Mouse (Mus musculus): ENCODE measurements around the gene Rchy1. TPM values are rescaled to one million over a fixed set of nuclear protein-coding genes. Genes with fewer than 3 reads are reported as not detected.

Gene Rchy1
- polyA plus RNA-seq (2012; fragmentation: generic; extraction: Trizol), result 22.6 TPM
- long read RNA-seq, experiment 1, transcript Rchy1-201 (9 exons, 1,967 nt), result major isoform, 35 of 60 reads
- long read RNA-seq, experiment 1, transcript Rchy1-204 (8 exons, 1,417 nt), result minor isoform, 9 of 60 reads
- long read RNA-seq, experiment 1, partial matches to known transcripts, result 3 of 60 reads
- long read RNA-seq, experiment 1, other reads (novel, unspliced or antisense), result 13 of 60 reads
- long read RNA-seq, experiment 2, transcript Rchy1-204 (8 exons, 1,417 nt), result minor isoform, 10 of 136 reads
- long read RNA-seq, experiment 2, transcript Rchy1-201 (9 exons, 1,967 nt), result major isoform, 118 of 136 reads
- long read RNA-seq, experiment 2, partial matches to known transcripts, result 0 of 136 reads
- long read RNA-seq, experiment 2, other reads (novel, unspliced or antisense), result 7 of 136 reads

DNA sequence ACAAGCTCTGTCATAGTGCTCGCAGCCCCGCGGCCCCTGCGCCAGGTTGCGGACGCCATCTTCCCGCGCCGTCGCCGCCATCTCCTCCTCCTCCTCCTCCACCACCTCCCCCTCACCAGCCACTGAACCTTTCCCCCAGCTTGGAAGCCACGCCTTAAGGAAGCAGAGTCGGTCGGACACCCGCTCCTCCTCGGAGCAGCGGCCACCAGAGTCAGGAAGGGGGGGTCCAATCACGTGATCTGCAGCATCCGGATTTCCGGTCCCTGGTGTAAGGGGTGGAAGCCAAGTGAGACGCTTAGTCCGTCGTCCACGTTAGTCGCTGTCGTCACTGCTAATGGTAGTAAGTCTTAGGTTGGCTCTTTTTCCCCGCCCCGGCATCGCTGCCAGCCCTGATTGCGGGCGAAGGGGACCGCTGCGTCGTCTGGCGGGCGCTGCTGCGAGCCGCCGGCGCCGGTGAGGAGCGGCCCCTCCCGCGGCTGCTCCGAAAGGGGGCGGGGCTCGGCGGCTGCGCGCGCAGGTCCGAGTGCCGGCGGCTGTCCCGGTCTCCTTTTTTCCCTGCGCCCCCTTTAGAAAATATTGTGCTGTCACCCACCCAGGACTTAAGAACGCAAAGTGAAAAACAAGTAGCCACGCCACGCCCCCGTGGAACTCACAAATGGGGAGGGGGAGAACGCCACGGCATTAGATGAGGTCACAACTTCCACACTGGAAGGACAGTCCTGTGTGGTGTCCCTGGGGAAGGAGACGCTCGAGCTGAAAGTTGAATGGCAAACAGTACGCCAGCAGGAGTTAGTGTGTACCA is at the start of gene Rchy1:
Gene Rchy1, minus strand, starts transcription at position 430 of the 802 bp plus-strand sequence.
- H3K79me3 ChIP-seq (ENCODE audit: low read depth), result peaks cover 28% of the 10 kb centered on the region
- H3K4me3 ChIP-seq (ENCODE audit: insufficient read depth, poor library complexity, severe bottlenecking), result peak within 1 kb of the TSS; percentile 61
- TF ChIP-seq USF1 (IDR thresholded peaks at IDR 0.05; ENCODE audit: low read depth), result peak; percentile 96
- TF ChIP-seq FOSL1 (IDR thresholded peaks at IDR 0.05; ENCODE audit: insufficient read depth, low read length, poor library complexity, severe bottlenecking), result no peak
- TF ChIP-seq MAX (IDR thresholded peaks at IDR 0.05), result peak; percentile 18
- peaks cover 44% of the 10 kb centered on the region for H3K79me2 ChIP-seq (ENCODE audit: control insufficient read depth, insufficient read depth)
- H3K36me3 ChIP-seq (ENCODE audit: control insufficient read depth, insufficient read depth), result peaks cover 10% of the 10 kb centered on the region
- H3K27me3 ChIP-seq (ENCODE audit: control insufficient read depth, insufficient read depth, insufficient read length), result no peaks in the 10 kb centered on the region
- H3ac ChIP-seq (ENCODE audit: control insufficient read depth, insufficient read length, low read depth), result peak within 1 kb of the TSS; percentile 82

DNA sequence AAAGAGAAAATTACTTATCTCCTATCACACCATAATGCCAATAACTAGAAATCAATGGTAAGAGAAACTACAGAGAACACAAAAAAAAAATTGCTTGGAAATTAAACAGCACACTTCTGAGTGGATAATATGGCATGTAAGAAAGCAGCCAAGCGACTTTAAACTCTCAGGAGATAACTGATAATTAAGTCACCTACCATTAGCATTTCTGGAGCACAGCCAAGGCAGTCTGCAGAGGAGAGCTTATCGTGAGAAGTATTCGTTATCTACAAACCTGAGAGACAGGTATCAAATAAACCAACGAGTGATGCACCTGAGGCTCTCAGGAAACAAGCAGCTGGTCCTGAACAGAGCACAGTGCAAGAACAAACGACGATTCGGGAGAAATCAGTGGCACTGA is 48.9 kb upstream of the Rchy1 start:
- no peak overlapping the region for H3ac ChIP-seq (ENCODE audit: control insufficient read depth, insufficient read length, low read depth)
- TF ChIP-seq CTCF (IDR thresholded peaks at IDR 0.05; ENCODE audit: control insufficient read depth, insufficient read depth, insufficient read length) (no peak), FOSL1 (IDR thresholded peaks at IDR 0.05; ENCODE audit: insufficient read depth, low read length, poor library complexity, severe bottlenecking) (no peak)
- no peaks in the 10 kb centered on the region for H3K36me3 ChIP-seq (ENCODE audit: control insufficient read depth, insufficient read depth)
- H3K4me3 ChIP-seq (ENCODE audit: insufficient read depth, poor library complexity, severe bottlenecking), result no peak overlapping the region
- H3K79me2 ChIP-seq (ENCODE audit: control insufficient read depth, insufficient read depth), result no peaks in the 10 kb centered on the region
- no peaks in the 10 kb centered on the region for H3K79me3 ChIP-seq (ENCODE audit: low read depth)
- no peaks in the 10 kb centered on the region for H3K27me3 ChIP-seq (ENCODE audit: control insufficient read depth, insufficient read depth, insufficient read length)

DNA sequence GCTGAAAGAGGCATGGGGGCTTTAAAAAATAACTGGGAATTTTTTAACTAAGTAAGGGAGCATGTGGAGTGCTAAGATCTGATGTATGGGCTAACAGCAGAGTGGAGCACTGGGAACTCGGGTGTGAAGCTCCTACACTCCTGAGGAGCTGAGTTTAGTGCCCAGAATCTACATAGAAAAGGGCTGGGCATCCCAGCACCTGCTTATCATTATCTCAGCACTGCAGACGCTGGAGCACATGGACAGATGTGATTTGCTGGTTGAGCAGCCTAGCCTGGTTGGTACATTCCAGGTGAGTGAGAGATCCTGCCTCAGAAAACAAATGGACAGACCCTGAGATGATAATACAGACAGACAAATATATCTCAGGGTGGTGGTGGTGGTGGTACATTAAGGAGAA is 47.0 kb upstream of the Rchy1 start:
- Histone ChIP-seq H3K27me3 (ENCODE audit: control insufficient read depth, insufficient read depth, insufficient read length) (no peaks in the 10 kb centered on the region), H3K4me3 (ENCODE audit: insufficient read depth, poor library complexity, severe bottlenecking) (no peak overlapping the region), H3ac (ENCODE audit: control insufficient read depth, insufficient read length, low read depth) (no peak overlapping the region), H3K79me2 (ENCODE audit: control insufficient read depth, insufficient read depth) (no peaks in the 10 kb centered on the region), H3K79me3 (ENCODE audit: low read depth) (no peaks in the 10 kb centered on the region), H3K36me3 (ENCODE audit: control insufficient read depth, insufficient read depth) (no peaks in the 10 kb centered on the region)
- TF ChIP-seq MAX (IDR thresholded peaks at IDR 0.05) (no peak), MYOD1 (IDR thresholded peaks at IDR 0.05; ENCODE audit: control insufficient read depth, insufficient read length, low read depth) (no peak), FOSL1 (IDR thresholded peaks at IDR 0.05; ENCODE audit: insufficient read depth, low read length, poor library complexity, severe bottlenecking) (no peak), MYOG (IDR thresholded peaks at IDR 0.05; ENCODE audit: control insufficient read depth, extremely low read depth, insufficient read length) (no peak), USF1 (IDR thresholded peaks at IDR 0.05; ENCODE audit: low read depth) (no peak), CTCF (IDR thresholded peaks at IDR 0.05; ENCODE audit: control insufficient read depth, insufficient read depth, insufficient read length) (no peak), CEBPB (IDR thresholded peaks at IDR 0.05; ENCODE audit: low read depth) (no peak)

DNA sequence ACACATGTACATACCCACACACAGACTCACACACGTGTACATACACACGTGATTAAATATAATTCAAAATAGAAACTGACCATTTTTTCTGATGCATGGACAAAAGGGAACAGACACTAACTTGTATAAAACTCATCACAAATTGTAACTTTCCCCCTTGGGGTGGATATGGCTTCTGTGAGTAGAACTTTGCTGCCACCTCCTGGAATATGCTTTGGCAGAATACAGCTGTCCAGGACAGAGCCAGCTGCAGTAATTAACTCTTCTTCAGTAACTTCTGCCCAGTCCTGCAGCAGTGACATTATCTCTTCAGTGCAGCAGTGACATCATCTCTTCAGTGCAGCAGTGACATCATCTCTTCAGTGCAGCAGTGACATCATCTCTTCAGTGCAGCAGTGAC is 40.1 kb upstream of the Rchy1 start:
- Histone ChIP-seq H3ac (ENCODE audit: control insufficient read depth, insufficient read length, low read depth) (no peak overlapping the region), H3K79me3 (ENCODE audit: low read depth) (no peaks in the 10 kb centered on the region), H3K27me3 (ENCODE audit: control insufficient read depth, insufficient read depth, insufficient read length) (no peaks in the 10 kb centered on the region), H3K4me3 (ENCODE audit: insufficient read depth, poor library complexity, severe bottlenecking) (no peak overlapping the region), H3K36me3 (ENCODE audit: control insufficient read depth, insufficient read depth) (no peaks in the 10 kb centered on the region), H3K79me2 (ENCODE audit: control insufficient read depth, insufficient read depth) (no peaks in the 10 kb centered on the region)
- no peak for TF ChIP-seq CEBPB (IDR thresholded peaks at IDR 0.05; ENCODE audit: low read depth)
- no peak for TF ChIP-seq MAX (IDR thresholded peaks at IDR 0.05)
- no peak for TF ChIP-seq USF1 (IDR thresholded peaks at IDR 0.05; ENCODE audit: low read depth)
- no peak for TF ChIP-seq MYOD1 (IDR thresholded peaks at IDR 0.05; ENCODE audit: control insufficient read depth, insufficient read length, low read depth)
- no peak for TF ChIP-seq MYOG (IDR thresholded peaks at IDR 0.05; ENCODE audit: control insufficient read depth, extremely low read depth, insufficient read length)
- no peak for TF ChIP-seq FOSL1 (IDR thresholded peaks at IDR 0.05; ENCODE audit: insufficient read depth, low read length, poor library complexity, severe bottlenecking)
- TF ChIP-seq CTCF (IDR thresholded peaks at IDR 0.05; ENCODE audit: control insufficient read depth, insufficient read depth, insufficient read length), result no peak

DNA sequence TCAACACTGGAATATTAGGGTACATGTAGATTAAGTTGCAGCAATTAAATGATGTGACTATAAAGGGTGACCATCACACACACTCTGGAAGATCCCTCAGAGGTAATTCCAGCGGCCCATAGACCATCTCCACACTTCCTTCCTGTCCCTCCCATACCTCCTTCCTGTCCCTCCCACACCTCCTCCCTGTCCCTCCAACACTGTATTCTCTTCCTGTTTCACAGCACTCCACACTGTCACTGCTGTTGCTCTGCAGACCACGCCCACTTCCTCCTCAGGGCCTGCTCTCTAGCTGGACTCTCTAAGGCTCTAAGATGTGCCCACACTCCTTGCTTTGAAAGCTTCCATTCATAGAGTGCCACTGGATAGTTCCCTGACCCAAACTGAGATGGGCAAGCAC is 37.9 kb upstream of the Rchy1 start:
- no peaks in the 10 kb centered on the region for H3K27me3 ChIP-seq (ENCODE audit: control insufficient read depth, insufficient read depth, insufficient read length)
- H3K4me3 ChIP-seq (ENCODE audit: insufficient read depth, poor library complexity, severe bottlenecking), result no peak overlapping the region
- no peak overlapping the region for H3ac ChIP-seq (ENCODE audit: control insufficient read depth, insufficient read length, low read depth)
- H3K79me2 ChIP-seq (ENCODE audit: control insufficient read depth, insufficient read depth), result no peaks in the 10 kb centered on the region
- TF ChIP-seq MYOG (IDR thresholded peaks at IDR 0.05; ENCODE audit: control insufficient read depth, extremely low read depth, insufficient read length) (no peak), MAX (IDR thresholded peaks at IDR 0.05) (no peak), CEBPB (IDR thresholded peaks at IDR 0.05; ENCODE audit: low read depth) (no peak), USF1 (IDR thresholded peaks at IDR 0.05; ENCODE audit: low read depth) (no peak), CTCF (IDR thresholded peaks at IDR 0.05; ENCODE audit: control insufficient read depth, insufficient read depth, insufficient read length) (no peak), MYOD1 (IDR thresholded peaks at IDR 0.05; ENCODE audit: control insufficient read depth, insufficient read length, low read depth) (no peak), FOSL1 (IDR thresholded peaks at IDR 0.05; ENCODE audit: insufficient read depth, low read length, poor library complexity, severe bottlenecking) (no peak)
- no peaks in the 10 kb centered on the region for H3K36me3 ChIP-seq (ENCODE audit: control insufficient read depth, insufficient read depth)
- no peaks in the 10 kb centered on the region for H3K79me3 ChIP-seq (ENCODE audit: low read depth)

Data from C2C12 (cell line).